Mouse (Mus musculus) small intestine, adult 2 months (tissue): Measurements from ENCODE around the gene Gm29735.

ENCODE experiments used
- CTCF ChIP-seq: fragments of 200-500 bp; IDR thresholded peaks from 2 replicates; pipeline ENCODE4 v1.5.1; 2012; ENCODE audit warnings: low read depth, mild to moderate bottlenecking, control low read depth, inconsistent platforms, low read length, moderate library complexity, mixed read lengths; ENCODE audit not compliant: insufficient replicate concordance, insufficient read length; ENCODE audit errors: extremely low read depth
- POLR2A ChIP-seq: fragments of 200-500 bp; IDR thresholded peaks from 2 replicates; pipeline ENCODE4 v1.6.1; 2012; ENCODE audit warnings: low read depth, mild to moderate bottlenecking, control low read depth, inconsistent platforms, low read length, moderate library complexity

DNA sequence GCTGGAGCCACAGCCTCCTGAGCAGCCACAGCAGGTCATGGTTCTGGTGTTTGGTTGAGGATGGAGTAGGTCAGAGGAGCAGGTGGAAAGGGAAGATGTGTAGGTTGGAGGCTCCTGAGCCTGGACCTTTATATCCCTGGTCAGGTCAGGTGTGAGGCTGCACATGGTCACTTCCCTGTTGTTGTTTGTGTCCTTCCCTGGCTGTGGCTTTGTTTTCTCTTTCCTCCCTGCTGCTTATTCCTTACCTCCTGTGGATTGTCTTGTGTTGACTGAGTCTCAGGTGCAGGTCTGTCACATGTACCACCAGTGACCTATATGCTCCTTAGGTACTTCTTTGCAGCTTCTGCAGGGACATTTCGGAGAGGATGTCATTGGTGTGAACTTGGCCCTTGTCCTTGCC lies 12.4 kb downstream of the Gm29735 start, which contains the start of gene Gm45337:
- TF ChIP-seq CTCF (no peak), POLR2A (no peak)
